Mouse (Mus musculus) megakaryocyte, adult 5-6 weeks (primary cell): ENCODE measurements at regions not wholly inside any gene's neighbourhood (a gene's known extent, or its start where the extent isn't known, plus 50 kb on each side); places are given as distances from the start of the nearest gene placed in this dataset.
A peak's percentile ranks its signal among the peaks of the same experiment; 100 is the strongest.
"Not testable (repeated sequence)": the region's sequence is repeated elsewhere in the genome, so short reads cannot be mapped to it uniquely, and the experiment has no call there.

Experiments
- ATAC-seq: 2 replicates; pipeline ENCODE4 v1.8.0; 2016; ENCODE audit warnings: mild to moderate bottlenecking, inconsistent platforms; ENCODE audit not compliant: poor library complexity, severe bottlenecking

- peak; percentile 100 for ATAC-seq
These were observed 101.3 kb upstream of the Gm4070 start for GRCm38 (mm10) chr7:106055074-106055473.

DNA sequence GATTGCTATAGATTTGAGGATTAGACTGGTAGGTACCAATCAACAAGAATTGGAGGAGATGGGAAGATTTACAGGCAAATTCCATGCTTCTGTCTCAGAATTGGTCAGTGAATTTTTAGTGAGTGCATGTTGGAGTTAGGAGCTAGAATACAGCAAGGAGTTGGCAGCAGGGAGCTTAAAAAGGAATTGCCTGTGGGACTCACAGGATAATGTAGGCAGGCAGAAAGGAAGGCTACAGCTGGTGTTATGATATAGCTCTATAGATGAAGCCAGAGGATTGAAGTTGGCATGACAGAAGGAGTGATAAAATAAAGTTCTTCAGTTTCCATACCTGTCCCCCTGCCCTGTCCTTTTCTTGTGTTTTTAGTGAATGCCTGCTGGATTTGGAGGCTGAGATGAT is 82.8 kb upstream of the Gm4070 start:
- ATAC-seq: not testable (repeated sequence)

DNA sequence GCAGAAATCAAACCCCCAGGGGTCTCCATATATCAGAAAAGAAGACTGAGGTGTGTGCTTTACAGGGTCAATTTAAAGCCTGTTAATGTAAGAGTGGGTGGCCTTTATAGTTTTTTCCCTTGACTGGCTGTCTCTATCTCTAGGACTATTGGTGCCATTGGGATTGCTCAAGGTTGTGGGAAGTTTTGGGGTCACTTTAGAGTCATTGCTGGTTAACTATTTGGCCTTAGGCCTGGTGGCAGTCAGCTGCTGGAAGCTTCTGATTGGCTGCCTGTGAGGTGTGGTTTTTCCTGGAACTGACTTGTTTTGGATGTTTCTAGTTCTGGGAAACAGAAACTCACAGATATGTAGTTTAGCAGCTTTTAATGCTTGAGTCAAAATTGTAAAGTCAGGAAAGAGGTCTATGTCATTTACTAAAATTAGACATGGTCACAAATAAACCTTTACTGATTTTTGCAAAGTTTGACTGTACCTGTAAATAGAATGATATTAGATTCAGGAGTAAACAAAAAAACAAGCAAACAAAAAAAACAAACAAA is 77.9 kb upstream of the Gm4070 start:
- peak; percentile 38; the same call in 1 of the 2 replicates for ATAC-seq
